Comparison of ENCODE assay signal across 25 mouse cellular contexts in genomic region chr19:46672766-46673418, GRCm38 (mm10). TPM values are rescaled to one million over a fixed set of nuclear protein-coding genes. Genes with fewer than 3 reads are reported as not detected.
DNase-seq lines count a peak whose midpoint lies in the region; ATAC-seq and TF ChIP-seq lines count a peak whose summit lies in the region.
"Had no signal": no experiment of that assay in that cellular context is flagged by ENCODE, and none has a peak within 500 bp of the region (broad histone marks: within the 10 kb centered on the region; RNA-seq: fewer than 3 reads in every experiment).

Cyp17a1 (minus strand) TSS chr19:46673172.

- no peak for TF ChIP-seq POLR2A in MEL (IDR thresholded peaks at IDR 0.05; ENCODE audit: control insufficient read depth in 1 of 2, insufficient read depth in 1 of 2, low read depth in 1 of 2, low read length in 2 of 2, poor library complexity in 1 of 2)

- peak; percentile 89 to 93 for TF ChIP-seq EP300 in MEL (IDR thresholded peaks at IDR 0.05; ENCODE audit: low read depth in 1 of 2, low read length in 2 of 2)

- no peak within 1 kb of the TSS for H3K9ac ChIP-seq in intestine, embryonic 15.5 days
- H3K9ac ChIP-seq in intestine, postnatal 0 days (ENCODE audit: low read depth, low read length), result no peak within 1 kb of the TSS
- H3K9ac ChIP-seq in MEL (ENCODE audit: control insufficient read depth, low read depth, low read length, poor library complexity, severe bottlenecking), result no peak within 1 kb of the TSS
- H3K9ac ChIP-seq in intestine, embryonic 16.5 days (ENCODE audit: low read depth, low read length), result no peak within 1 kb of the TSS
- H3K9ac ChIP-seq: embryonic facial prominence, embryonic 13.5 days; hindbrain, embryonic 14.5 days; limb, embryonic 13.5 days; neural tube, embryonic 12.5 days; stomach, embryonic 15.5 days had no signal

- no peak within 1 kb of the TSS for H3K4me3 ChIP-seq in intestine, embryonic 15.5 days (replicated peaks)
- no peak within 1 kb of the TSS for H3K4me3 ChIP-seq in intestine, postnatal 0 days (ENCODE audit: low read depth, low read length)
- no peak within 1 kb of the TSS for H3K4me3 ChIP-seq in MEL (ENCODE audit: control insufficient read depth in 1 of 2, insufficient read depth in 1 of 2, low read depth in 2 of 2, low read length in 2 of 2)
- no peak within 1 kb of the TSS for H3K4me3 ChIP-seq in intestine, embryonic 16.5 days (ENCODE audit: low read length)
- H3K4me3 ChIP-seq: embryonic facial prominence, embryonic 13.5 days; limb, embryonic 13.5 days; midbrain, embryonic 10.5 days; neural tube, embryonic 12.5 days; stomach, embryonic 15.5 days had no signal

- WGBS in intestine, embryonic 15.5 days, result 38% methylated on average over 5 of the region's 5 CpGs
- WGBS in intestine, postnatal 0 days, result 24% methylated on average over 5 of the region's 5 CpGs
- 38% methylated on average over 5 of the region's 5 CpGs for WGBS in intestine, embryonic 16.5 days

- H3K27ac ChIP-seq in intestine, embryonic 15.5 days, result no peak within 1 kb of the TSS
- H3K27ac ChIP-seq in intestine, postnatal 0 days (ENCODE audit: low read depth, low read length), result no peak within 1 kb of the TSS
- no peak within 1 kb of the TSS for H3K27ac ChIP-seq in MEL (ENCODE audit: control insufficient read depth, low read depth, low read length)
- no peak within 1 kb of the TSS for H3K27ac ChIP-seq in intestine, embryonic 16.5 days (ENCODE audit: low read length)
- H3K27ac ChIP-seq: embryonic facial prominence, embryonic 13.5 days; hindbrain, embryonic 14.5 days; kidney, postnatal 0 days; limb, embryonic 13.5 days; midbrain, embryonic 10.5 days; neural tube, embryonic 12.5 days; stomach, embryonic 15.5 days had no signal

- no peaks in the 10 kb centered on the region for H3K79me2 ChIP-seq in MEL (ENCODE audit: control insufficient read depth, insufficient read depth, low read length, poor library complexity)

- peak; percentile 87 for DNase-seq in MEL (ENCODE audit: low read depth, low spot score)
- DNase-seq in adrenal gland, adult 8-10 months, result peak; percentile 61
- no peak for DNase-seq in lung, postnatal 10 days
- DNase-seq in spleen, adult 12 weeks (ENCODE audit: low spot score), result no peak
- DNase-seq in spleen, postnatal 36 days (ENCODE audit: low spot score in 2 of 2), result no peak
- DNase-seq: B cell, adult 2 months; cerebellum, postnatal 10 days; heart, postnatal 36 days; kidney, adult 11 months; lung, adult 2 months; lung, postnatal 36 days had no signal

- H3K4me2 ChIP-seq in intestine, embryonic 15.5 days (replicated peaks), result no peak within 1 kb of the TSS
- H3K4me2 ChIP-seq in intestine, postnatal 0 days (replicated peaks; ENCODE audit: low read depth), result no peak within 1 kb of the TSS
- H3K4me2 ChIP-seq in intestine, embryonic 16.5 days (ENCODE audit: low read depth, low read length), result no peak within 1 kb of the TSS
- H3K4me2 ChIP-seq: embryonic facial prominence, embryonic 13.5 days; hindbrain, embryonic 14.5 days; limb, embryonic 13.5 days; neural tube, embryonic 12.5 days; stomach, embryonic 15.5 days had no signal

- ATAC-seq in intestine, embryonic 15.5 days, result peak; percentile 28; the same call in 1 of the 2 replicates
- ATAC-seq in intestine, postnatal 0 days, result no peak
- ATAC-seq in intestine, embryonic 16.5 days, result 0 out of 2 replicates have a peak, but pooled peaks have one; percentile 48
- ATAC-seq: forebrain, embryonic 16.5 days had no signal

- no peak for TF ChIP-seq CTCF in intestine, postnatal 0 days (IDR thresholded peaks at IDR 0.05; ENCODE audit: low read depth)
- TF ChIP-seq CTCF in MEL (IDR thresholded peaks at IDR 0.05 in 2 of 3, conservative IDR thresholded peaks at IDR 0.05 in 1 of 3; ENCODE audit: control insufficient read depth in 1 of 3, insufficient read depth in 1 of 3, low read depth in 2 of 3, low read length in 3 of 3, poor library complexity in 1 of 3, severe bottlenecking in 1 of 3), result no peak

- H3K36me3 ChIP-seq in intestine, embryonic 15.5 days, result no peaks in the 10 kb centered on the region
- no peaks in the 10 kb centered on the region for H3K36me3 ChIP-seq in intestine, postnatal 0 days (ENCODE audit: control insufficient read depth, insufficient read depth)
- peaks cover 0 to 18% of the 10 kb centered on the region in 2 experiments; a peak in 2 of 4 replicates for H3K36me3 ChIP-seq in MEL (ENCODE audit: control insufficient read depth in 1 of 2, insufficient read depth in 2 of 2, low read length in 2 of 2)
- no peaks in the 10 kb centered on the region for H3K36me3 ChIP-seq in intestine, embryonic 16.5 days (ENCODE audit: control insufficient read depth, insufficient read depth, low read length)
- H3K36me3 ChIP-seq: embryonic facial prominence, embryonic 13.5 days; limb, embryonic 13.5 days; midbrain, embryonic 10.5 days; neural tube, embryonic 12.5 days; stomach, embryonic 15.5 days had no signal

- no peaks in the 10 kb centered on the region for H3K4me1 ChIP-seq in intestine, embryonic 15.5 days (replicated peaks)
- 0 out of 2 replicates have a peak, but pooled peaks cover 2% of the 10 kb centered on the region for H3K4me1 ChIP-seq in intestine, postnatal 0 days (replicated peaks; ENCODE audit: control insufficient read depth, insufficient read depth, low read length)
- peaks cover 6 to 27% of the 10 kb centered on the region in 2 experiments for H3K4me1 ChIP-seq in MEL (ENCODE audit: control insufficient read depth in 1 of 2, insufficient read depth in 2 of 2, low read length in 2 of 2)
- no peaks in the 10 kb centered on the region for H3K4me1 ChIP-seq in intestine, embryonic 16.5 days (ENCODE audit: control insufficient read depth, insufficient read depth, low read length)
- H3K4me1 ChIP-seq: embryonic facial prominence, embryonic 13.5 days; limb, embryonic 13.5 days; midbrain, embryonic 10.5 days; neural tube, embryonic 12.5 days; stomach, embryonic 15.5 days had no signal

- H3K9me3 ChIP-seq in intestine, embryonic 15.5 days, result no peaks in the 10 kb centered on the region
- no peaks in the 10 kb centered on the region for H3K9me3 ChIP-seq in intestine, postnatal 0 days (ENCODE audit: control insufficient read depth)
- H3K9me3 ChIP-seq in MEL (replicated peaks; ENCODE audit: insufficient read depth, low read length), result no peaks in the 10 kb centered on the region
- no peaks in the 10 kb centered on the region for H3K9me3 ChIP-seq in intestine, embryonic 16.5 days (ENCODE audit: control insufficient read depth, low read length)
- H3K9me3 ChIP-seq: embryonic facial prominence, embryonic 13.5 days; limb, embryonic 13.5 days; midbrain, embryonic 10.5 days; neural tube, embryonic 12.5 days; stomach, embryonic 15.5 days had no signal

- no peak; the same call in 1 of the 2 replicates for TF ChIP-seq RAD21 in MEL (IDR thresholded peaks at IDR 0.05; ENCODE audit: low read depth, low read length)

- H3K27me3 ChIP-seq in intestine, embryonic 15.5 days (replicated peaks), result no peaks in the 10 kb centered on the region; the same call in 1 of the 2 replicates
- no peaks in the 10 kb centered on the region; the same call in 1 of the 2 replicates for H3K27me3 ChIP-seq in intestine, postnatal 0 days (replicated peaks; ENCODE audit: control insufficient read depth, insufficient read depth, low read length)
- peaks cover 0 to 2% of the 10 kb centered on the region in 2 experiments; a peak in 1 of 4 replicates for H3K27me3 ChIP-seq in MEL (ENCODE audit: control insufficient read depth in 1 of 2, insufficient read depth in 2 of 2, low read length in 2 of 2)
- H3K27me3 ChIP-seq in intestine, embryonic 16.5 days (replicated peaks; ENCODE audit: control insufficient read depth, insufficient read depth, low read length), result no peaks in the 10 kb centered on the region; the same call in 1 of the 2 replicates
- H3K27me3 ChIP-seq: neural tube, embryonic 12.5 days had no signal

TF ChIP-seq in MEL, 35 proteins besides CTCF, POLR2A, EP300 and RAD21 (continues in another document):
- no peak for TF ChIP-seq ZC3H11A (IDR thresholded peaks at IDR 0.05; ENCODE audit: low read depth, low read length)
- TF ChIP-seq HCFC1 (IDR thresholded peaks at IDR 0.05; ENCODE audit: low read depth, low read length), result no peak
- no peak for TF ChIP-seq ELF1 (IDR thresholded peaks at IDR 0.05; ENCODE audit: low read depth, low read length)
- TF ChIP-seq CHD2 (IDR thresholded peaks at IDR 0.05; ENCODE audit: low read length), result no peak
- TF ChIP-seq GATA1 (IDR thresholded peaks at IDR 0.05; ENCODE audit: low read depth, low read length), result peak; percentile 95
- TF ChIP-seq CHD1 (IDR thresholded peaks at IDR 0.05; ENCODE audit: low read depth, low read length), result no peak
- no peak for TF ChIP-seq NELFE (IDR thresholded peaks at IDR 0.05; ENCODE audit: low read depth, low read length)
- TF ChIP-seq POLR2AphosphoS2 (IDR thresholded peaks at IDR 0.05; ENCODE audit: low read length), result no peak
- TF ChIP-seq POLR2AphosphoS5 (IDR thresholded peaks at IDR 0.05; ENCODE audit: borderline replicate concordance, low read depth, low read length), result no peak
- TF ChIP-seq SMC3 (IDR thresholded peaks at IDR 0.05; ENCODE audit: low read depth, low read length), result peak; percentile 39
- peak; percentile 78 for TF ChIP-seq MXI1 (IDR thresholded peaks at IDR 0.05; ENCODE audit: low read depth, low read length)
- TF ChIP-seq E2F4 (IDR thresholded peaks at IDR 0.05; ENCODE audit: borderline replicate concordance, low read depth, low read length), result no peak
- no peak for TF ChIP-seq ZNF384 (IDR thresholded peaks at IDR 0.05; ENCODE audit: low read depth, low read length)
- TF ChIP-seq SIN3A (IDR thresholded peaks at IDR 0.05; ENCODE audit: low read length), result peak; percentile 62; the same call in 1 of the 2 replicates
- peak; percentile 85; the same call in 1 of the 2 replicates for TF ChIP-seq RCOR1 (IDR thresholded peaks at IDR 0.05; ENCODE audit: low read depth, low read length)
- TF ChIP-seq MAX (IDR thresholded peaks at IDR 0.05; ENCODE audit: low read length), result no peak
- TF ChIP-seq TCF12 (IDR thresholded peaks at IDR 0.05; ENCODE audit: low read depth, low read length), result peak; percentile 97
- TF ChIP-seq NRF1 (IDR thresholded peaks at IDR 0.05; ENCODE audit: insufficient read depth, low read depth, low read length, poor library complexity, severe bottlenecking), result no peak
- peak; percentile 52; the same call in 1 of the 2 replicates for TF ChIP-seq TBP (IDR thresholded peaks at IDR 0.05; ENCODE audit: low read depth, low read length)
- TF ChIP-seq MYC (IDR thresholded peaks at IDR 0.05; ENCODE audit: low read depth, low read length), result peak; percentile 75

RNA-seq across cellular contexts. Expression of gene Cyp17a1, which starts in this region (rescaled TPM):
- 0.30 TPM in 1 of 2 replicates, not detected in the other for polyA plus RNA-seq in intestine, embryonic 15.5 days (2015; fragmentation: Nextera tagmentation; extraction: Ambion mirVana)
- polyA plus RNA-seq in intestine, postnatal 0 days (2015; fragmentation: Nextera tagmentation; extraction: Ambion mirVana), result not detected in 2 replicates
- total RNA-seq in MEL (2012; rRNA removed), result not detected in 2 replicates
- not detected for polyA plus RNA-seq in MEL (2012; ENCODE audit: insufficient read depth in 1 of 2, insufficient read length in 2 of 2, low read depth in 1 of 2, low replicate concordance in 2 of 2, missing spikeins in 1 of 2)
- 1 to 10 TPM; 1.7 to 3.9 (median 3.1) TPM for total RNA-seq in adrenal gland, adult 8-10 months (2022)
- 0.16 TPM in 1 of 2 replicates, not detected in the other for polyA plus RNA-seq in intestine, embryonic 16.5 days (2015; fragmentation: Nextera tagmentation; extraction: Ambion mirVana)
- total RNA-seq: gastrocnemius, postnatal 4 days; heart, postnatal 36 days; layer of hippocampus, postnatal 14 days; left cerebral cortex, postnatal 14 days had no signal
- polyA plus RNA-seq: embryonic facial prominence, embryonic 13.5 days; hindbrain, embryonic 14.5 days; kidney, postnatal 0 days; midbrain, embryonic 10.5 days; neural tube, embryonic 12.5 days; stomach, embryonic 15.5 days had no signal

Comparison
In these comparisons a context has a peak if more than half of its experiments do, and no peak if none do; other contexts are left out.
1. Peak in ATAC-seq in intestine, embryonic 15.5 days; RNA of the gene not detected or under 1 TPM.
2. Peak in DNase-seq in MEL; RNA of the gene not detected or under 1 TPM.
3. Peak in ATAC-seq in intestine, embryonic 16.5 days; RNA of the gene not detected or under 1 TPM.